Mouse (Mus musculus) G1E-ER4 (cell line): ENCODE results near the gene Tmem189. TPM values are rescaled to one million over a fixed set of nuclear protein-coding genes. Genes with fewer than 3 reads are reported as not detected.

ENCODE experiments used
- GATA1 ChIP-seq: IDR thresholded peaks from one replicate; pipeline ENCODE4 v1.8.0; 2012; ENCODE audit warnings: low read length, inconsistent platforms
- polyA plus RNA-seq: library from polyadenylated mRNA; stranded (reverse); fragments of >175 nt; gene quantifications from 2 replicates; pipeline ENCODE4 v1.2.3, GENCODE M21; 2012

Tmem189 gene
- polyA plus RNA-seq, 1 experiment: 47.2 TPM

- no peak for TF ChIP-seq GATA1
These were observed 62.6 kb downstream of the Tmem189 start for GRCm38 (mm10) chr2:167627019-167627418.

GRCm38 (mm10) chr2:167625670-167626069 lies 64.0 kb downstream of the Tmem189 start:
- TF ChIP-seq GATA1: no peak

GRCm38 (mm10) chr2:167624368-167625075 lies 65.1 kb downstream of the Tmem189 start:
- no peak for TF ChIP-seq GATA1

GRCm38 (mm10) chr2:167622965-167623364 lies 66.7 kb downstream of the Tmem189 start:
- no peak for TF ChIP-seq GATA1

GRCm38 (mm10) chr2:167622352-167622751 lies 67.3 kb downstream of the Tmem189 start:
- TF ChIP-seq GATA1: no peak

GRCm38 (mm10) chr2:167621255-167622087 lies 68.2 kb downstream of the Tmem189 start:
- no peak for TF ChIP-seq GATA1

GRCm38 (mm10) chr2:167617472-167617871 lies 72.2 kb downstream of the Tmem189 start:
- TF ChIP-seq GATA1: no peak

GRCm38 (mm10) chr2:167617034-167617433 lies 72.6 kb downstream of the Tmem189 start:
- TF ChIP-seq GATA1: no peak

- TF ChIP-seq GATA1: no peak
These were observed 77.5 kb downstream of the Tmem189 start for GRCm38 (mm10) chr2:167612122-167612521.

- no peak for TF ChIP-seq GATA1
These were observed 78.3 kb downstream of the Tmem189 start for GRCm38 (mm10) chr2:167611287-167611686.

- TF ChIP-seq GATA1: no peak
These were observed 82.9 kb downstream of the Tmem189 start for GRCm38 (mm10) chr2:167606745-167607123.

- no peak for TF ChIP-seq GATA1
These were observed 83.5 kb downstream of the Tmem189 start for GRCm38 (mm10) chr2:167605817-167606744.

- TF ChIP-seq GATA1: no peak
These were observed 84.3 kb downstream of the Tmem189 start for GRCm38 (mm10) chr2:167605178-167605794.

GRCm38 (mm10) chr2:167602978-167603377 lies 86.6 kb downstream of the Tmem189 start:
- TF ChIP-seq GATA1: no peak

GRCm38 (mm10) chr2:167602364-167602763 lies 87.3 kb downstream of the Tmem189 start:
- no peak for TF ChIP-seq GATA1
